Mouse (Mus musculus) lung, adult 2 months (tissue): ENCODE measurements around the gene Map4.
A peak's percentile ranks its signal among the peaks of the same experiment; 100 is the strongest.

Source experiments
- CTCF ChIP-seq: fragments of 200-500 bp; IDR thresholded peaks from 2 replicates; pipeline ENCODE4 v1.5.1; 2011; ENCODE audit warnings: mild to moderate bottlenecking, low read length, control low read depth; ENCODE audit not compliant: insufficient read depth
- POLR2A ChIP-seq: fragments of 200-500 bp; IDR thresholded peaks from 2 replicates; pipeline ENCODE4 v1.6.1; 2011; ENCODE audit warnings: low read depth, mild to moderate bottlenecking, control low read depth, low read length, borderline replicate concordance; ENCODE audit errors: extremely low read depth

DNA sequence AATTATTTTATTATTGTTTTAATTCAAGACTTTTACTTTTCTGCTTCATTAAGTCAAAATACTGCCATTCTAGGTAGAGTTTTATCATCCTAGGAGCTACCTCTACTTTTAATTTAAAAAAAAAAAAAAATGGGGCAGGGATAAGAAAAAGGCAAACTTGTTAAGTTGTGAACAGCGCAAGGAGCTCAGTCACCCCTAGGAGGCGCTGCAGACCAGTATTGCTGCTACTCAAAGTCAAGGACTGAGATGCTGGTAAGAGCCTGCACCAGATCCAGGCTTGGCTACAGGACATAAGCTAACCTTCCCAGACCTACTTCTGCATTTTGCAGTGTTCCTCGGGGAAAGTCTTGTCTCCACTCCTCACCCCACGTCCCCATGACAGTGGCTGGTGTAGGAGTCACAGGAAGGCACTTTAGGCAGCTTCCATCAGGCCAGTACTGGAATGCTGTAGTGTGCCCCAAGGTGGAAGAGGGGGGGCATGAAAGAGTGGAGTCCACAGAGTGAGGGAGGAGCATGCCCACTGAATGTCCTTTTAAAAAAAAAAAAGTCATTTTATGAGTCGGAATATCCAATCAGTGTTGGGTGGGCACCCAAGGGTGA, 38.5 kb upstream of the Map4 start:
- TF ChIP-seq POLR2A: no peak
- peak; percentile 93 for TF ChIP-seq CTCF
